Mouse (Mus musculus) cerebellum, postnatal 4 days (tissue): ENCODE results near the gene Znrf2.
"Not testable (repeated sequence)": the region's sequence is repeated elsewhere in the genome, so short reads cannot be mapped to it uniquely, and the experiment has no call there.

ENCODE experiments used
- DNase-seq, 2 experiments: peaks; one replicate each; pipeline ENCODE4 v3.0.0; 2022; ENCODE audit warnings: low spot score in 2 of 2, mixed read lengths in 1 of 2

The Znrf2 gene

GRCm38 (mm10) chr6:54849179-54850156 is 32.8 kb downstream of the Znrf2 start:
- no peak for DNase-seq

GRCm38 (mm10) chr6:54851778-54852177 is 35.1 kb downstream of the Znrf2 start:
- DNase-seq: no peak

- no peak for DNase-seq
These were observed 36.0 kb downstream of the Znrf2 start for GRCm38 (mm10) chr6:54852669-54853068.

- no peak for DNase-seq
These were observed 38.1 kb downstream of the Znrf2 start for GRCm38 (mm10) chr6:54854859-54855258.

- no peak for DNase-seq
These were observed 39.3 kb downstream of the Znrf2 start for GRCm38 (mm10) chr6:54855801-54856583.

GRCm38 (mm10) chr6:54859159-54859558 is 42.4 kb downstream of the Znrf2 start:
- not testable (repeated sequence) for DNase-seq

- DNase-seq: no peak
These were observed 43.5 kb downstream of the Znrf2 start for GRCm38 (mm10) chr6:54860180-54860579.

- no peak for DNase-seq
These were observed 50.2 kb downstream of the Znrf2 start for GRCm38 (mm10) chr6:54866731-54867410.

GRCm38 (mm10) chr6:54867411-54867745 is 50.7 kb downstream of the Znrf2 start:
- DNase-seq: no peak

GRCm38 (mm10) chr6:54873029-54873428 is 56.3 kb downstream of the Znrf2 start:
- DNase-seq: no peak

GRCm38 (mm10) chr6:54876782-54877181 is 60.1 kb downstream of the Znrf2 start:
- DNase-seq: no peak

GRCm38 (mm10) chr6:54877651-54878050 is 60.9 kb downstream of the Znrf2 start:
- DNase-seq: no peak

GRCm38 (mm10) chr6:54878546-54878945 is 61.8 kb downstream of the Znrf2 start:
- no peak for DNase-seq

GRCm38 (mm10) chr6:54880086-54880485 is 63.4 kb downstream of the Znrf2 start:
- no peak for DNase-seq

- no peak for DNase-seq
These were observed 66.7 kb downstream of the Znrf2 start for GRCm38 (mm10) chr6:54883424-54883823.

- no peak for DNase-seq
These were observed 69.5 kb downstream of the Znrf2 start for GRCm38 (mm10) chr6:54886195-54886594.

GRCm38 (mm10) chr6:54890221-54890620 is 73.5 kb downstream of the Znrf2 start:
- no peak for DNase-seq

- DNase-seq: no peak
These were observed 74.7 kb downstream of the Znrf2 start for GRCm38 (mm10) chr6:54891384-54891783.

GRCm38 (mm10) chr6:54900256-54900655 is 83.5 kb downstream of the Znrf2 start:
- DNase-seq: no peak

- DNase-seq: no peak
These were observed 85.8 kb downstream of the Znrf2 start for GRCm38 (mm10) chr6:54902547-54902946.

GRCm38 (mm10) chr6:54906053-54907040 is 89.6 kb downstream of the Znrf2 start:
- DNase-seq: no peak
